9 mouse cellular contexts compared by ENCODE assay signal in the genomic region with DNA sequence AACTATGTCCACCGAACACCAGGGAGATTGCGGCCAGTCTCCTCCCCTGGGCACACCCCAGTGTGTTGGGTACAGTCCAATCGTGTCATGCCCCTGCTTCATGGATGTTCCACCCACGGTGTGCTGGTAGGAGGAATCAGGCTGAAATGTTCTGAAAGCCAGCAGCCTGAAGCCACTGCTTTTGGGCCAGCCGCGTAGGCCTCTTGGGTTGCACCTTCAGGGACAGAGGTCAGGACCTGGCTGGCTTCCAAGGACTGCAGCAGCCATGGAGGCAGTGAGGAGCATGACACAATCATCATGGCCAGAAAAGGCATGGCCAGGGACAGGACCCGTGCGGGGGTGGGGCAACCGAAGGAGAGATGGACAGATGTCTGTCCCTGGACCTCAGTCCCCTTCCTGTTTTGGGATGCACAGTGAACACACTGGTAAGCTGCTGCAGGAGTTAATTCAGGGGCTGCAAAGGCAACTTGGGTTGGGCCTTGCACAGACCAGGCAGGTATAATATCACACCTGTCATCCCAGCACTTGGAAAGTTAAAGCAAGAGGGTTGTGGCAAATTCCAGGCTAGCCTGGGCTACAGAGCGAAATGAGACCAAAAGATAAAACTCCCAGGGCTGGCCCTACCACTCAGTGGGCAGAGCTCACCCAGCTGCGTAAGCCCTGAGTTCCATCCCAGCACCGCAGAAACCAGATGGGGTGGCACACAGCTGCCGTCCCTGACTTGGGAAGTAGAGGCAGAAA. TPM values are rescaled to one million over a fixed set of nuclear protein-coding genes. Genes with fewer than 3 reads are reported as not detected.
DNase-seq lines count a peak whose midpoint lies in the region; ATAC-seq and TF ChIP-seq lines count a peak whose summit lies in the region.
"Had no signal": no experiment of that assay in that cellular context is flagged by ENCODE, and none has a peak within 500 bp of the region (broad histone marks: within the 10 kb centered on the region; RNA-seq: fewer than 3 reads in every experiment).

No protein-coding gene starts in this region.

- H3K27ac ChIP-seq in heart, embryonic 12.5 days (ENCODE audit: poor library complexity, severe bottlenecking) = no peak overlapping the region
- no peak overlapping the region for H3K27ac ChIP-seq in forebrain, embryonic 14.5 days (ENCODE audit: low read depth, low read length)

- no peaks in the 10 kb centered on the region for H3K27me3 ChIP-seq in heart, embryonic 12.5 days (replicated peaks)
- H3K27me3 ChIP-seq in forebrain, embryonic 14.5 days (replicated peaks; ENCODE audit: control insufficient read depth, insufficient read depth, low read length) = no peaks in the 10 kb centered on the region
- H3K27me3 ChIP-seq in myocyte (ENCODE audit: control insufficient read depth, insufficient read depth, insufficient read length) = no peaks in the 10 kb centered on the region

- peaks cover 19% of the 10 kb centered on the region for H3K79me2 ChIP-seq in myocyte (ENCODE audit: control insufficient read depth, insufficient read depth)

- H3K36me3 ChIP-seq in heart, embryonic 12.5 days = peaks cover 52% of the 10 kb centered on the region
- peaks cover 62% of the 10 kb centered on the region for H3K36me3 ChIP-seq in forebrain, embryonic 14.5 days (ENCODE audit: control insufficient read depth, insufficient read depth, low read length)
- no peaks in the 10 kb centered on the region for H3K36me3 ChIP-seq in myocyte (ENCODE audit: control insufficient read depth, insufficient read depth)

- DNase-seq in heart, postnatal 25 days (ENCODE audit: low spot score) = no peak
- DNase-seq in NIH3T3 (ENCODE audit: low read depth) = peak; percentile 68
- DNase-seq in forebrain, embryonic 14.5 days (ENCODE audit: low spot score) = no peak
- peak; percentile 44 to 50 for DNase-seq in kidney, postnatal 4 days
- no peak for DNase-seq in layer of hippocampus, adult 8-10 months (ENCODE audit: low spot score in 2 of 2)
- DNase-seq in layer of hippocampus, postnatal 36 days = no peak

- H3K9ac ChIP-seq in heart, embryonic 12.5 days = peak overlapping the region; percentile 71; the same call in 1 of the 2 replicates
- peak overlapping the region; percentile 59; the same call in 1 of the 2 replicates for H3K9ac ChIP-seq in forebrain, embryonic 14.5 days (ENCODE audit: low read length)

- peak overlapping the region; percentile 96; the same call in 1 of the 2 replicates for H3K4me3 ChIP-seq in heart, embryonic 12.5 days
- no peak overlapping the region for H3K4me3 ChIP-seq in forebrain, embryonic 14.5 days (ENCODE audit: low read depth, low read length)
- peak overlapping the region; percentile 69 for H3K4me3 ChIP-seq in myocyte

- 88% methylated on average over 13 of the region's 13 CpGs for WGBS in heart, embryonic 12.5 days
- 93% methylated on average over 13 of the region's 13 CpGs for WGBS in forebrain, embryonic 14.5 days

- no peaks in the 10 kb centered on the region for H3K9me3 ChIP-seq in heart, embryonic 12.5 days (replicated peaks)
- H3K9me3 ChIP-seq in forebrain, embryonic 14.5 days (replicated peaks; ENCODE audit: control insufficient read depth, low read length) = no peaks in the 10 kb centered on the region

- H3ac ChIP-seq in myocyte (ENCODE audit: control insufficient read depth, insufficient read length) = no peak overlapping the region

- peak overlapping the region; percentile 88 for H3K4me2 ChIP-seq in heart, embryonic 12.5 days
- H3K4me2 ChIP-seq in forebrain, embryonic 14.5 days (ENCODE audit: low read length) = no peak overlapping the region; the same call in 1 of the 2 replicates
- H3K4me2 ChIP-seq in myocyte (ENCODE audit: low read depth) = peak overlapping the region; percentile 100

- intact Hi-C loops in heart, postnatal 25 days (cut with DNase I) = no loop called here

- ATAC-seq in heart, embryonic 12.5 days (ENCODE audit: insufficient number of reproducible peaks, low FRiP score) = no peak
- no peak for ATAC-seq in forebrain, embryonic 14.5 days

- peaks cover 50% of the 10 kb centered on the region for H3K4me1 ChIP-seq in heart, embryonic 12.5 days (replicated peaks)
- H3K4me1 ChIP-seq in forebrain, embryonic 14.5 days (ENCODE audit: control insufficient read depth, insufficient read depth, low read length) = peaks cover 9% of the 10 kb centered on the region

- TF ChIP-seq POLR2A in myocyte (IDR thresholded peaks at IDR 0.05; ENCODE audit: insufficient read length, low read depth) = no peak

TF ChIP-seq in myocyte, 11 proteins besides CTCF, POLR2A, EP300 and RAD21:
- no peak for TF ChIP-seq MYOG (IDR thresholded peaks at IDR 0.05; ENCODE audit: control insufficient read depth in 1 of 3, insufficient read depth in 1 of 3, insufficient read length in 2 of 3, low read depth in 2 of 3)
- no peak for TF ChIP-seq CEBPB (IDR thresholded peaks at IDR 0.05; ENCODE audit: insufficient read depth, poor library complexity, severe bottlenecking)
- no peak for TF ChIP-seq REST (IDR thresholded peaks at IDR 0.05; ENCODE audit: insufficient read depth, insufficient read length)
- TF ChIP-seq MYOD1 (IDR thresholded peaks at IDR 0.05; ENCODE audit: control insufficient read depth in 1 of 3, insufficient read length in 2 of 3, low read depth in 2 of 3) = no peak
- no peak for TF ChIP-seq USF1 (IDR thresholded peaks at IDR 0.05; ENCODE audit: low read depth)
- TF ChIP-seq E2F4 (IDR thresholded peaks at IDR 0.05; ENCODE audit: insufficient read depth) = no peak
- TF ChIP-seq SRF (IDR thresholded peaks at IDR 0.05; ENCODE audit: control insufficient read depth, insufficient read length, low read depth) = no peak
- no peak for TF ChIP-seq TCF3 (IDR thresholded peaks at IDR 0.05; ENCODE audit: insufficient read length, low read depth)
- TF ChIP-seq POLR2AphosphoS2 (IDR thresholded peaks at IDR 0.05; ENCODE audit: insufficient read length, low read depth) = no peak
- TF ChIP-seq MAX (IDR thresholded peaks at IDR 0.05; ENCODE audit: low read depth) = no peak
- TF ChIP-seq TCF12 (IDR thresholded peaks at IDR 0.05; ENCODE audit: insufficient read depth, poor library complexity, severe bottlenecking) = no peak
TF ChIP-seq in myocyte: peak in this region for 0.

RNA-seq across cellular contexts. Expression of a gene that starts 2.1 kb away (rescaled TPM):
- 37.3 and 40.3 TPM in 2 replicates for polyA plus RNA-seq in heart, embryonic 12.5 days (2016; fragmentation: Nextera tagmentation; extraction: Ambion mirVana)
- total RNA-seq in heart, postnatal 25 days (2021) = 10 to 100 TPM; 13.5 to 16.6 TPM
- polyA plus RNA-seq in forebrain, embryonic 14.5 days (2014; fragmentation: Nextera tagmentation; extraction: Ambion mirVana) = 16.8 and 22.2 TPM in 2 replicates
- polyA plus RNA-seq in myocyte (2012; fragmentation: generic; extraction: Trizol) = 31.3 TPM
- total RNA-seq in layer of hippocampus, adult 8-10 months (2022) = 10 to 100 TPM; 28.2 to 31.3 (median 30.2) TPM
- total RNA-seq in layer of hippocampus, postnatal 36 days (2021) = 10 to 100 TPM; 28.9 to 30.1 TPM

RNA-seq across cellular contexts. Expression of a gene that starts 9.8 kb away (rescaled TPM):
- polyA plus RNA-seq in heart, embryonic 12.5 days (2016; fragmentation: Nextera tagmentation; extraction: Ambion mirVana) = 13.4 TPM in 2 replicates
- 1 to 10 TPM; 4.8 to 5.7 TPM for total RNA-seq in heart, postnatal 25 days (2021)
- 2.9 and 4.1 TPM in 2 replicates for polyA plus RNA-seq in forebrain, embryonic 14.5 days (2014; fragmentation: Nextera tagmentation; extraction: Ambion mirVana)
- polyA plus RNA-seq in myocyte (2012; fragmentation: generic; extraction: Trizol) = 0.16 TPM
- 1 to 10 TPM; 1.1 to 1.4 (median 1.4) TPM for total RNA-seq in layer of hippocampus, adult 8-10 months (2022)
- 1 to 10 TPM in 1 of 2 experiments, under 1 TPM in 1; 0.91 to 1.1 TPM for total RNA-seq in layer of hippocampus, postnatal 36 days (2021)

RNA-seq across cellular contexts. Expression of a gene that starts 24.3 kb away (rescaled TPM):
- not detected in 2 replicates for polyA plus RNA-seq in heart, embryonic 12.5 days (2016; fragmentation: Nextera tagmentation; extraction: Ambion mirVana)
- total RNA-seq in heart, postnatal 25 days (2021) = 1 to 10 TPM; 4.8 to 5.4 TPM
- not detected in 2 replicates for polyA plus RNA-seq in forebrain, embryonic 14.5 days (2014; fragmentation: Nextera tagmentation; extraction: Ambion mirVana)
- polyA plus RNA-seq in myocyte (2012; fragmentation: generic; extraction: Trizol) = 0.10 TPM
- total RNA-seq in layer of hippocampus, adult 8-10 months (2022) = 1 to 10 TPM; 1.3 to 2.2 (median 1.7) TPM
- 1 to 10 TPM; 1.7 to 1.9 TPM for total RNA-seq in layer of hippocampus, postnatal 36 days (2021)

RNA-seq across cellular contexts. Expression of a gene that starts 26.0 kb away (rescaled TPM):
- 41.1 and 43.4 TPM in 2 replicates for polyA plus RNA-seq in heart, embryonic 12.5 days (2016; fragmentation: Nextera tagmentation; extraction: Ambion mirVana)
- total RNA-seq in heart, postnatal 25 days (2021) = 10 to 100 TPM; 30.0 to 33.7 TPM
- 76.4 and 114 TPM in 2 replicates for polyA plus RNA-seq in forebrain, embryonic 14.5 days (2014; fragmentation: Nextera tagmentation; extraction: Ambion mirVana)
- polyA plus RNA-seq in myocyte (2012; fragmentation: generic; extraction: Trizol) = 23.3 TPM
- total RNA-seq in layer of hippocampus, adult 8-10 months (2022) = 100 to 1,000 TPM; 267 to 303 (median 296) TPM
- 100 to 1,000 TPM; 301 to 304 TPM for total RNA-seq in layer of hippocampus, postnatal 36 days (2021)

RNA-seq across cellular contexts. Expression of a gene that starts 27.4 kb away (rescaled TPM):
- polyA plus RNA-seq in heart, embryonic 12.5 days (2016; fragmentation: Nextera tagmentation; extraction: Ambion mirVana) = 1.7 and 2.3 TPM in 2 replicates
- not detected for total RNA-seq in heart, postnatal 25 days (2021)
- polyA plus RNA-seq in forebrain, embryonic 14.5 days (2014; fragmentation: Nextera tagmentation; extraction: Ambion mirVana) = 4.8 and 7.0 TPM in 2 replicates
- polyA plus RNA-seq in myocyte (2012; fragmentation: generic; extraction: Trizol) = 0.17 TPM
- 1 to 10 TPM in 2 of 4 experiments, under 1 TPM in 2; 0.73 to 1.2 (median 0.90) TPM for total RNA-seq in layer of hippocampus, adult 8-10 months (2022)
- total RNA-seq in layer of hippocampus, postnatal 36 days (2021) = 1 to 10 TPM in 1 of 2 experiments, under 1 TPM in 1; 0.65 to 1.7 TPM
- total RNA-seq: gastrocnemius, adult 8-10 months had no signal

Comparison
In these comparisons a context has a peak if more than half of its experiments do, and no peak if none do; other contexts are left out.
1. DNase-seq: peak in NIH3T3 (single experiment) and kidney, postnatal 4 days (2 of 2); none in heart, postnatal 25 days (single experiment), forebrain, embryonic 14.5 days (single experiment), layer of hippocampus, adult 8-10 months (0 of 2) and layer of hippocampus, postnatal 36 days (0 of 2).